Mouse (Mus musculus) MEL (cell line): Measurements from ENCODE around the gene Zfp740.

Experiments
- MAFK ChIP-seq: IDR thresholded peaks from 2 replicates; pipeline ENCODE4 v1.6.1; 2011; ENCODE audit warnings: low read depth, mild to moderate bottlenecking, low read length, improper control_type of control experiment, borderline replicate concordance
- POLR2A ChIP-seq, 2 experiments: IDR thresholded peaks; 2 replicates each; pipeline ENCODE4 v1.6.1; 2011 to 2012; ENCODE audit warnings: low read length in 2 of 2, mild to moderate bottlenecking in 2 of 2, control low read depth in 1 of 2, improper control_type of control experiment in 1 of 2, low read depth in 1 of 2, moderate library complexity in 1 of 2; ENCODE audit not compliant: control insufficient read depth in 1 of 2, insufficient read depth in 1 of 2, poor library complexity in 1 of 2

DNA sequence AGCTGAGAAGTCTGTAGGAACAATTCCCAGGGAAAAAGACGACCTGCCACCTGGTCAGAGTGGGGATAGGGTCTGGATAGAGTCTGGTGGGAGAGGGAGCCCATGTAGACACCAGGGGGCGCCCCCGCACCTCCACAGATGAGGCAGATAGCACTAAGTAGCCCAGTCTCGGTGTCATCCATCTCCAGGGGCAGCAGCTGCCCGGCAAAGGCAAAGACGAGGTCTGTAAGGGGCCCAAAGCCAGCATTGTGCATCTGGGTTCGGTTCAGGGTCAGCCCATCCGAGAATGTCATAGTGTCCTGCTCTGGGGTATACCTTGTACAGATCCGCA lies 36.2 kb downstream of the Zfp740 start:
- TF ChIP-seq MAFK (no peak), POLR2A (IDR thresholded peaks at IDR 0.05; ENCODE audit: control insufficient read depth in 1 of 2, insufficient read depth in 1 of 2, low read depth in 1 of 2, low read length in 2 of 2, poor library complexity in 1 of 2) (no peak)
